ENCODE assay signal across 20 mouse cellular contexts in the genomic region with DNA sequence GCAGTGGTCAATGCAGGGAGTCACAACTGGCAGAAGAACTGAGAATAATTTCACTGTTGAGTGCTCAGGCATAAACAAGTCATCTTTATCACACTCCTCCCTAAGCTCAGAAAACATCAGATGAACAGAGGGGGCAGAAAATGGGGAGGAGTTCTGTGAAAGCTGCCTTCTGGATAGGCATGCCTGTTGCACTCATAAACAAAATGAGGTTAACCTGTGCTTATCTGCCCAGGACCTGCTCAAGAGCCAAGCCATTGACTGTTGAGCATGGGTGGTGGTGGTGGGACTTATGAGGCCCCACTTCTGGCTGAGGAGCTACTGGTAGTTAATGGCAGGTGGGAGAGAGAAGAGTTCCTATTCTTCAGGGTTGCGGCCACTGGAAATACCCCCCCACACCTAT.
"Had no signal": no experiment of that assay in that cellular context is flagged by ENCODE, and none has a peak within 500 bp of the region (broad histone marks: within the 10 kb centered on the region; RNA-seq: fewer than 3 reads in every experiment).

No protein-coding gene starts in this region.

- H3K4me3 ChIP-seq: layer of hippocampus, adult 2 months; lung, embryonic 15.5 days; midbrain, embryonic 12.5 days; midbrain, embryonic 15.5 days; neural tube, embryonic 12.5 days; neural tube, embryonic 15.5 days; stomach, embryonic 15.5 days had no signal

- H3K27ac ChIP-seq: layer of hippocampus, adult 2 months; lung, embryonic 15.5 days; midbrain, embryonic 12.5 days; midbrain, embryonic 15.5 days; neural tube, embryonic 12.5 days; neural tube, embryonic 15.5 days; stomach, embryonic 15.5 days had no signal

- DNase-seq: kidney, adult 18-20 months; kidney, adult 9 months; kidney, postnatal 14 days; layer of hippocampus, adult 9-11 months; lung, adult 18-20 months; lung, postnatal 10 days; lung, postnatal 36 days; right cerebral cortex, adult 18-20 months; right cerebral cortex, postnatal 14 days; spleen, adult 18-20 months; thymus, postnatal 36 days had no signal

- H3K36me3 ChIP-seq: lung, embryonic 15.5 days; midbrain, embryonic 12.5 days; midbrain, embryonic 15.5 days; neural tube, embryonic 12.5 days; neural tube, embryonic 15.5 days; stomach, embryonic 15.5 days had no signal

- H3K27me3 ChIP-seq: neural tube, embryonic 12.5 days; stomach, embryonic 15.5 days had no signal

- H3K9ac ChIP-seq: lung, embryonic 15.5 days; midbrain, embryonic 12.5 days; midbrain, embryonic 15.5 days; neural tube, embryonic 12.5 days; neural tube, embryonic 15.5 days; stomach, embryonic 15.5 days had no signal

- H3K4me1 ChIP-seq: lung, embryonic 15.5 days; midbrain, embryonic 12.5 days; midbrain, embryonic 15.5 days; neural tube, embryonic 12.5 days; neural tube, embryonic 15.5 days; stomach, embryonic 15.5 days had no signal

- H3K9me3 ChIP-seq: lung, embryonic 15.5 days; midbrain, embryonic 12.5 days; midbrain, embryonic 15.5 days; neural tube, embryonic 12.5 days; neural tube, embryonic 15.5 days; stomach, embryonic 15.5 days had no signal

- ATAC-seq: inflammation-experienced regulatory T-cells, adult 6 months; intestine, embryonic 16.5 days; midbrain, embryonic 15.5 days had no signal

- H3K4me2 ChIP-seq: lung, embryonic 15.5 days; midbrain, embryonic 12.5 days; midbrain, embryonic 15.5 days; neural tube, embryonic 12.5 days; neural tube, embryonic 15.5 days; stomach, embryonic 15.5 days had no signal
